Mouse (Mus musculus): Measurements from ENCODE around the gene Rpap3.

DNA sequence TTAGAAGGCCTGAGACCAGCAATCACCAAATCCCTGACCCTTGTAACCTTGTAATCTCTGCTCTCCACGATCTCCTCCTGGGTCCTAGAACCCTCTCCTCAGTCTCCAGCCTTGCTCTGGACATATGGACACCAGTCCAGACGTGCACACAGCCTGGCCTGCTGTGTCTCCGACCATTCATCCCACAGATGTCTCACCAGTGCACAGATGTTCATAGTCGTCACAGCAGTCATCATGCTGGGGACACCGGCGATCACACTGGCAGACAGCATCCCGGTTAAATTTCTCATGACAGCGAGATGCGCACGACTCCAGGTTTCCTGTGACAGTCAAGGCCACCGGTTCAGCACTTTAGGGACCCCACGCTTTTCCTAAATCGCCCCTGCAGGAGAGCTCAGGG lies 20.7 kb upstream of the Rpap3 start:
- TF ChIP-seq POLR2A (IDR thresholded peaks at IDR 0.05; ENCODE audit: insufficient read length, low read depth) = no peak
- TF ChIP-seq POLR2AphosphoS2 (IDR thresholded peaks at IDR 0.05; ENCODE audit: insufficient read length, low read depth) = no peak
- no peak for TF ChIP-seq TCF12 (IDR thresholded peaks at IDR 0.05; ENCODE audit: insufficient read depth, poor library complexity, severe bottlenecking)
- TF ChIP-seq REST (IDR thresholded peaks at IDR 0.05; ENCODE audit: insufficient read depth, insufficient read length) = no peak
- no peak for TF ChIP-seq CEBPB (IDR thresholded peaks at IDR 0.05; ENCODE audit: insufficient read depth, poor library complexity, severe bottlenecking)
- no peak for TF ChIP-seq MAX (IDR thresholded peaks at IDR 0.05; ENCODE audit: low read depth)

Data from myocyte (in vitro differentiated cells).